Mouse (Mus musculus): Measurements from ENCODE around the gene Socs5. TPM values are rescaled to one million over a fixed set of nuclear protein-coding genes. Genes with fewer than 3 reads are reported as not detected.

The Socs5 gene
- polyA plus RNA-seq, 1 experiment from 2014 or later, result 15.6 TPM

DNA sequence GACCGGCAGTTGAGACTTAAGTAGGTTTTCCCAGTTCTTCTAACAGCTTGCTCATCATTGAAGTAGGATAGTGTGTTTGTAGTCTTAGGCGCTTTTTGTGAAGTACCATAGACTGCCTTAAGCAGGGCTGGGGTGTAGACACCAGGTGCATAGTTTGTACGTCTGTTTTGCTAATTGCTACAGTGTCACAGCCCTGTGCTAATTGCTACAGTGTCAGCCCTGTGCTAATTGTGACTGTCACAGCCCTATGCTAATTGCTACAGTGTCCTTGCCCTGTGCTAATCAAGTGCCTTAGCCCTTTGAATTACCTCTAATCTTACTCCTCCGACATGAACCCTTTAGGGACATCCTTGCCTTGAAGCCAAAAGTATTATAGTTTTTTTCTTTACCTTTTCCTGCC lies 24.8 kb downstream of the Socs5 start:
- Histone ChIP-seq H3K27me3 (ENCODE audit: insufficient read depth, low read length) (no peaks in the 10 kb centered on the region), H3K9ac (replicated peaks; ENCODE audit: low read length) (no peak overlapping the region), H3K4me3 (ENCODE audit: low read length) (no peak overlapping the region), H3K36me3 (ENCODE audit: insufficient read depth, low read length) (peaks cover 17% of the 10 kb centered on the region), H3K9me3 (ENCODE audit: low read length) (no peaks in the 10 kb centered on the region), H3K27ac (ENCODE audit: low read length) (no peak overlapping the region), H3K4me1 (ENCODE audit: insufficient read depth, low read length) (no peaks in the 10 kb centered on the region), H3K4me2 (replicated peaks; ENCODE audit: low read depth, low read length) (no peak overlapping the region)
- ATAC-seq (ENCODE audit: low FRiP score, low TSS enrichment), result no peak
- WGBS, result 68% methylated on average over 4 of the region's 4 CpGs

GRCm38 (mm10) chr17:87133823-87134222 lies 26.3 kb downstream of the Socs5 start:
- H3K4me1 ChIP-seq (ENCODE audit: insufficient read depth, low read length), result no peaks in the 10 kb centered on the region
- H3K27me3 ChIP-seq (ENCODE audit: insufficient read depth, low read length), result no peaks in the 10 kb centered on the region
- no peak for ATAC-seq (ENCODE audit: low FRiP score, low TSS enrichment)
- WGBS, result 74% methylated on average over 23 of the region's 23 CpGs
- no peak overlapping the region for H3K4me3 ChIP-seq (ENCODE audit: low read length)
- peaks cover 17% of the 10 kb centered on the region for H3K36me3 ChIP-seq (ENCODE audit: insufficient read depth, low read length)
- no peak overlapping the region for H3K9ac ChIP-seq (replicated peaks; ENCODE audit: low read length)
- no peak overlapping the region for H3K27ac ChIP-seq (ENCODE audit: low read length)
- H3K9me3 ChIP-seq (ENCODE audit: low read length), result no peaks in the 10 kb centered on the region
- no peak overlapping the region for H3K4me2 ChIP-seq (replicated peaks; ENCODE audit: low read depth, low read length)

DNA sequence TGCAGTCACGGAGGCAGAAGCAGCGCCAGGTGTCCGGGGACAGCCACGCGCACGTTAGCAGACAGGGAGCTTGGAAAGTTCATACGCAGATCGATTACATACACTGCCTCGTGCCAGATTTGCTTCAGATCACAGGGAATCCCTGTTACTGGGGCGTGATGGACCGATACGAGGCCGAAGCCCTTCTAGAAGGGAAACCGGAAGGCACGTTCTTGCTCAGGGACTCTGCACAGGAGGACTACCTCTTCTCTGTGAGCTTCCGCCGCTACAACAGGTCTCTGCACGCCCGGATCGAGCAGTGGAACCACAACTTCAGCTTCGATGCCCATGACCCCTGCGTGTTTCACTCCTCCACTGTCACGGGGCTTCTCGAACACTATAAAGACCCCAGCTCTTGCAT lies 27.2 kb downstream of the Socs5 start:
- Histone ChIP-seq H3K27ac (ENCODE audit: low read length) (no peak overlapping the region), H3K9me3 (ENCODE audit: low read length) (no peaks in the 10 kb centered on the region), H3K27me3 (ENCODE audit: insufficient read depth, low read length) (no peaks in the 10 kb centered on the region), H3K9ac (replicated peaks; ENCODE audit: low read length) (no peak overlapping the region), H3K4me3 (ENCODE audit: low read length) (no peak overlapping the region), H3K4me1 (ENCODE audit: insufficient read depth, low read length) (no peaks in the 10 kb centered on the region), H3K4me2 (replicated peaks; ENCODE audit: low read depth, low read length) (no peak overlapping the region), H3K36me3 (ENCODE audit: insufficient read depth, low read length) (peaks cover 17% of the 10 kb centered on the region)
- ATAC-seq (ENCODE audit: low FRiP score, low TSS enrichment), result no peak
- 84% methylated on average over 24 of the region's 24 CpGs for WGBS

- Histone ChIP-seq H3K4me1 (ENCODE audit: insufficient read depth, low read length) (no peaks in the 10 kb centered on the region), H3K9ac (replicated peaks; ENCODE audit: low read length) (no peak overlapping the region)
Observed at GRCm38 (mm10) chr17:87135741-87136140, 28.3 kb downstream of the Socs5 start.

GRCm38 (mm10) chr17:87141188-87141935 lies 33.9 kb downstream of the Socs5 start:
- Histone ChIP-seq H3K4me2 (replicated peaks; ENCODE audit: low read depth, low read length) (no peak overlapping the region), H3K36me3 (ENCODE audit: insufficient read depth, low read length) (no peaks in the 10 kb centered on the region), H3K4me1 (ENCODE audit: insufficient read depth, low read length) (0 out of 2 replicates have a peak, but pooled peaks cover 5% of the 10 kb centered on the region), H3K9ac (replicated peaks; ENCODE audit: low read length) (no peak overlapping the region), H3K4me3 (ENCODE audit: low read length) (no peak overlapping the region), H3K27ac (ENCODE audit: low read length) (no peak overlapping the region), H3K27me3 (ENCODE audit: insufficient read depth, low read length) (no peaks in the 10 kb centered on the region), H3K9me3 (ENCODE audit: low read length) (no peaks in the 10 kb centered on the region)
- no peak for ATAC-seq (ENCODE audit: low FRiP score, low TSS enrichment)
- WGBS, result 83% methylated on average over 9 of the region's 9 CpGs

More at GRCm38 (mm10) chr17:87135741-87136140, 28.3 kb downstream of the Socs5 start:
- Histone ChIP-seq H3K27ac (ENCODE audit: low read length) (no peak overlapping the region), H3K36me3 (ENCODE audit: insufficient read depth, low read length) (peaks cover 17% of the 10 kb centered on the region), H3K4me2 (replicated peaks; ENCODE audit: low read depth, low read length) (no peak overlapping the region), H3K4me3 (ENCODE audit: low read length) (no peak overlapping the region), H3K9me3 (ENCODE audit: low read length) (no peaks in the 10 kb centered on the region), H3K27me3 (ENCODE audit: insufficient read depth, low read length) (no peaks in the 10 kb centered on the region)
- 85% methylated on average over 6 of the region's 6 CpGs for WGBS
- ATAC-seq (ENCODE audit: low FRiP score, low TSS enrichment), result no peak

- H3K9me3 ChIP-seq (ENCODE audit: low read length), result no peaks in the 10 kb centered on the region
- peak overlapping the region; percentile 32 for H3K4me2 ChIP-seq (replicated peaks; ENCODE audit: low read depth, low read length)
- no peaks in the 10 kb centered on the region for H3K27me3 ChIP-seq (ENCODE audit: insufficient read depth, low read length)
- no peak overlapping the region for H3K9ac ChIP-seq (replicated peaks; ENCODE audit: low read length)
- 40% methylated on average over 11 of the region's 11 CpGs for WGBS
- no peak overlapping the region for H3K27ac ChIP-seq (ENCODE audit: low read length)
- 0 out of 2 replicates have a peak, but pooled peaks cover 5% of the 10 kb centered on the region for H3K4me1 ChIP-seq (ENCODE audit: insufficient read depth, low read length)
- peak; percentile 71; the same call in 1 of the 2 replicates for ATAC-seq (ENCODE audit: low FRiP score, low TSS enrichment)
- H3K36me3 ChIP-seq (ENCODE audit: insufficient read depth, low read length), result no peaks in the 10 kb centered on the region
- 0 out of 2 replicates have a peak overlapping the region, but pooled peaks have one; percentile 8 for H3K4me3 ChIP-seq (ENCODE audit: low read length)
Observed at GRCm38 (mm10) chr17:87142271-87142670, 34.8 kb downstream of the Socs5 start.

DNA sequence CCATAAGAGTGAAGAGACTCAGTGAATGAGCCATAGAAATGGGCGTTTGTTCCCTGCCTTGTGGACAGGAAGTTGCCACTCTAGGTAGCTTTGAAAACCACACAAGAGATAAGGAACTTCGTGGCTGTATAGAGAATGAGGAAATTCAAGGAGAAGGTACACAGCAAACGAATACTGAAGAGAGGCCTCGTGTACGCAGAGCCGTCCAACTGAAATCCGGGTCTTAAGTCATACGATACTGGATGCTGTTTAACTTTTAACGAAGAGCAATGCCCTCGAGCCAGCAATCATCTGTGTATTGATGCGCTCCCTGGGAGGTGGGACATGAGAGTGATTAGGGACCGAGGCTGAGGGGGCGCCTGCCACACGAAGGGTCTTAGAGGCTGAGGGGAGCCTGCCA lies 35.7 kb downstream of the Socs5 start:
- Histone ChIP-seq H3K4me2 (replicated peaks; ENCODE audit: low read depth, low read length) (no peak overlapping the region), H3K4me3 (ENCODE audit: low read length) (no peak overlapping the region), H3K4me1 (ENCODE audit: insufficient read depth, low read length) (0 out of 2 replicates have a peak, but pooled peaks cover 5% of the 10 kb centered on the region), H3K9ac (replicated peaks; ENCODE audit: low read length) (no peak overlapping the region), H3K27ac (ENCODE audit: low read length) (no peak overlapping the region), H3K27me3 (ENCODE audit: insufficient read depth, low read length) (no peaks in the 10 kb centered on the region), H3K9me3 (ENCODE audit: low read length) (no peaks in the 10 kb centered on the region), H3K36me3 (ENCODE audit: insufficient read depth, low read length) (no peaks in the 10 kb centered on the region)
- ATAC-seq (ENCODE audit: low FRiP score, low TSS enrichment), result no peak
- 62% methylated on average over 14 of the region's 14 CpGs for WGBS

GRCm38 (mm10) chr17:87146415-87147021 lies 39.0 kb downstream of the Socs5 start:
- no peak for ATAC-seq (ENCODE audit: low FRiP score, low TSS enrichment)
- H3K9me3 ChIP-seq (ENCODE audit: low read length), result no peaks in the 10 kb centered on the region
- no peak overlapping the region for H3K4me2 ChIP-seq (replicated peaks; ENCODE audit: low read depth, low read length)
- peaks cover 17% of the 10 kb centered on the region for H3K4me1 ChIP-seq (ENCODE audit: insufficient read depth, low read length)
- no peak overlapping the region for H3K9ac ChIP-seq (replicated peaks; ENCODE audit: low read length)
- no peak overlapping the region for H3K4me3 ChIP-seq (ENCODE audit: low read length)
- H3K36me3 ChIP-seq (ENCODE audit: insufficient read depth, low read length), result no peaks in the 10 kb centered on the region
- H3K27me3 ChIP-seq (ENCODE audit: insufficient read depth, low read length), result no peaks in the 10 kb centered on the region
- 85% methylated on average over 8 of the region's 8 CpGs for WGBS
- no peak overlapping the region for H3K27ac ChIP-seq (ENCODE audit: low read length)

DNA sequence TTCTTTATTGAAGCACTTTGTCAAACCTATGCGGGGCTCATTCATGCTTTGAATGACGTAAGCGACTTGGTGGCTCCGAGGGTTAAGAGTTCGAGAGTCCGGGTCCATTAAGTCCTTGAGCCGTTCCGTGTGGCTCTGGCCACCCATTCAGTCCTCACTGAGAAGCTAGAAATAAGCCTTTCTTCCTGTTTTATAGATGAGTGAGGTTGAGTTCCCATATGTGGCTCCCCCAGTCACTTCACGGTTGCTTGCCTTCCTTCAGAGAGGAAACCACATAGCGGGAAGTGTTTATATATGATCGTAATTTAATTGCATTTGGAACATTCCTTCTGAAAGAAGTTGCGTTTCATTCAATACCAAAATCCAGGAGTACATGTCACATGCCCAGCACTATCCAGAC lies 42.3 kb downstream of the Socs5 start:
- Histone ChIP-seq H3K9me3 (ENCODE audit: low read length) (no peaks in the 10 kb centered on the region), H3K4me3 (ENCODE audit: low read length) (no peak overlapping the region), H3K27me3 (ENCODE audit: insufficient read depth, low read length) (no peaks in the 10 kb centered on the region), H3K4me1 (ENCODE audit: insufficient read depth, low read length) (peaks cover 16% of the 10 kb centered on the region), H3K4me2 (replicated peaks; ENCODE audit: low read depth, low read length) (no peak overlapping the region), H3K9ac (replicated peaks; ENCODE audit: low read length) (no peak overlapping the region), H3K36me3 (ENCODE audit: insufficient read depth, low read length) (no peaks in the 10 kb centered on the region), H3K27ac (ENCODE audit: low read length) (0 out of 2 replicates have a peak overlapping the region, but pooled peaks have one; percentile 4)
- 49% methylated on average over 12 of the region's 12 CpGs for WGBS
- ATAC-seq (ENCODE audit: low FRiP score, low TSS enrichment), result no peak

GRCm38 (mm10) chr17:87152984-87153383 lies 45.5 kb downstream of the Socs5 start:
- ATAC-seq (ENCODE audit: low FRiP score, low TSS enrichment), result no peak
- Histone ChIP-seq H3K27me3 (ENCODE audit: insufficient read depth, low read length) (no peaks in the 10 kb centered on the region), H3K9ac (replicated peaks; ENCODE audit: low read length) (no peak overlapping the region), H3K4me1 (ENCODE audit: insufficient read depth, low read length) (peaks cover 16% of the 10 kb centered on the region), H3K9me3 (ENCODE audit: low read length) (no peaks in the 10 kb centered on the region), H3K36me3 (ENCODE audit: insufficient read depth, low read length) (no peaks in the 10 kb centered on the region), H3K4me3 (ENCODE audit: low read length) (no peak overlapping the region), H3K27ac (ENCODE audit: low read length) (peak overlapping the region; percentile 34; the same call in 1 of the 2 replicates), H3K4me2 (replicated peaks; ENCODE audit: low read depth, low read length) (no peak overlapping the region)
- WGBS, result 41% methylated on average over 5 of the region's 5 CpGs
